Mouse (Mus musculus) adrenal gland, adult 8-10 months (tissue): Measurements from ENCODE around the gene Gm525. TPM values are rescaled to one million over a fixed set of nuclear protein-coding genes. Genes with fewer than 3 reads are reported as not detected.
"Not testable (repeated sequence)": the region's sequence is repeated elsewhere in the genome, so short reads cannot be mapped to it uniquely, and the experiment has no call there.

Experiments used
- DNase-seq: peaks from one replicate; pipeline ENCODE4 v3.0.0; 2022
- total RNA-seq, 4 experiments: library from RNA; stranded (reverse); gene quantifications; 2 replicates each; pipeline ENCODE4 v1.2.4; 2022

Gm525 gene
- not detected for total RNA-seq

DNA sequence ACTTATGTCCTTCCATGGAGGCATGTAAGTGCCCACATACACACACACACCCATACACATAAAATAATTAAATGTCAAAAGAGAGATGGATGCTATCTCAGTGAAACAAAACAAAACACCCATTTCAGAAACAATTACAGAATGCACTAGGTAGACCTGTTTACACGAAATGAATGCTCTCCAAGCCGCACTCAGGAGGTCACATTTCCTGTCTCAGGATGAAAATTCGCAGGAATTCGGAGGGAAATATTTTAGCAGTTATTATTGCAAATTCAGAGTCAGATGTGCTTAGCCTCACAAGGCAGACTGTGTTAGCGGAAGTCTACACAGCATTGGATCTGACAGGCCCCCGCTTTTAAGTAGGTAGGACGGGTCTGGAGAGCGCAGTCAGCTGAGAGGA is at the start of gene Gm525:
Gm525 (plus strand) TSS at position 301 of the 400 bp plus-strand sequence.
- DNase-seq: no peak

- peak; percentile 90 for DNase-seq
Measured at GRCm38 (mm10) chr11:89024181-89024881, 49.3 kb upstream of the Gm525 start.

DNA sequence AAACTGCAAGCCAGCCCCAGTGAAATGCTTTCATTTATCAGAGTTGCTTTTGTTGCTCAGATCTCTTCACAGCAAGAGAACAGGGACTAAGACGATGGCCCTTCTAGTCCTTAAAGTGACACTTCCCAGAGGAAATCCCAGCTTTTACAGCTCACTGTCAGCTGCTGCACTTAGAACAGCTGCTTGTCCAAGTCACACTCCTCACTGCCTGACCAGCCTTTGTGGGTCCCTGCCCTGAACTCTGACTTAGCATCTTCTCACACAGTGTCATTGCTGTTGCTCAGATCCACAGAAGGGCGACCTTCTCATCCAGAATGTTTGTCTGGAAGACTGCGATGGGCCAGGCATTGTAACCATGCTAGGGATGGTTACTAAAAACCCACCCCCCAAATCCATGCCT is 48.0 kb upstream of the Gm525 start:
- no peak for DNase-seq

DNA sequence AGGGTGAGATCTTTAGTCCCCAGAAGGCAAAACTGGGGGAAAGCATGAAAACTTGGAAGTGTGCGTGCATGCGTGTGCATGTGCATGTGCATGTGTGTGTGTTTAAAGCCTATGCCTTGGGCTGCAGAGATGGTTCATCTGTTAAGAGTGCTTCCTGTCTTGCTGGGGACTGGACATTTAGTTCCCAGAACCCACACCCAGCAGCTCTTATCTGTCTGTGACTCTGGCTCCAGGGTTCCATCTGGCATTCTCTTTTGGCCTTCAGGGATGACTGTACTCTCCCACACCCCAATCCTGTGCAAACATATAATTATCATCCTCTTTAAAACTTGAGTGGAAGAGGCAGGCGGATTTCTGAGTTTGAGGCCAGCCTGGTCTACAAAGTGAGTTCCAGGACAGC is 47.5 kb upstream of the Gm525 start:
- DNase-seq: no peak

GRCm38 (mm10) chr11:89027955-89028361 is 45.7 kb upstream of the Gm525 start:
- DNase-seq: no peak

- DNase-seq: no peak
Measured at GRCm38 (mm10) chr11:89028871-89029405, 44.7 kb upstream of the Gm525 start.

DNA sequence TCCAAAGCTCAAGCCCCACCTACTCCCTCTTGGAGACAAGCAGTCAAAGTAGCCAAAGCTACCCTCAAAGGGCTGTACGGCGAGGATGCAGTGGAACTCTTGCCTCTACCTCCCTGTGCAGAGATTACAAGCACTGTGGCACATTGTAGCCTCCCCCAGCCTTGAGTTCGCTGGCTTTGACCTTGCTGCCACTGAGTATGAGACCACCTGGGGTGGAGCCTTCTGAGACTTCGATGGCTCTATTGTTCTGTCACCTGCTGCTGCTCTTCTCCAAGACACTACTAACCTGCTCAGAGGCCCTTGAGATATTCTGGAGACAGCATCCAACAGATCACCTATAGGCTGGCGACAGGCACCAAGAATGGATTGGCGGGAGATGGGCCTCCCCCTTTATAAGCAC is 43.1 kb upstream of the Gm525 start:
- DNase-seq: no peak

GRCm38 (mm10) chr11:89031189-89031588 is 42.5 kb upstream of the Gm525 start:
- no peak for DNase-seq

DNA sequence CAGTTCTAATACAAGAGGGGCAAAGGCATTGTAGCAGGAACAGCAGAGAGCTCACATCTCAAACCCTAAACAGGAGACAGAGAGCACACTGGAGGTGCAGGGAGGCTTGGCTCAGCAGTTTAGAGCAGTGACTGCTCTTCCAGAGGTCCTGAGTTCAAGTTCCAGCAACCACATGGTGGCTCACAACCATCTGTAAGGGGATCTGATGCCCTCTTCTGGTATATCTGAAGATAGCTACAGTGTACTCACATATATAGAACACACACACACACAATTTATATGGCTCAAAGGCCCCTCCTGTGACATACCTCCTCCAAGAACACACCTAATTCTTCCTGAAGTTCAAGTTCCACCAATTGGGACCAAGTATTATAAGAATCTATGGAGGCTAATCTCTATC is 39.0 kb upstream of the Gm525 start:
- DNase-seq: no peak

DNA sequence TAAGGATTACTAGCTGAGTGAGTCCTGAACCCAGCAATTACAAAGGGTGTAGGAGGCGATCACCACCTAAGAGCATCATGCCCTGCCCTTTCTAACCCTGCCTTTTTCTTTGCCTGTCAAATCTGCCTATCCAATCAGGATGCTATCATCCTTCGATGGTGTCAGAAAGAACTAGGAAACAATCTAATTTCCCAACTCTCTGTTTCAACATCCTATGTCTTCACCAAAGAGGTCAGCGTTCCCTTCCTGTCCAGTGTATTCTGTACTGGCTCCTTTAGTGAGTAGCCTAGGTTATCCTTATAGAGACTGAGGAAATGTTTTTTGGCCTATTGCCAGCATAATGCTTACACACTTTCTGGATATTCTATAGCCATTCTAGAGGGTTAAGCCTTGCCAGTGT is 38.1 kb upstream of the Gm525 start:
- no peak for DNase-seq

DNA sequence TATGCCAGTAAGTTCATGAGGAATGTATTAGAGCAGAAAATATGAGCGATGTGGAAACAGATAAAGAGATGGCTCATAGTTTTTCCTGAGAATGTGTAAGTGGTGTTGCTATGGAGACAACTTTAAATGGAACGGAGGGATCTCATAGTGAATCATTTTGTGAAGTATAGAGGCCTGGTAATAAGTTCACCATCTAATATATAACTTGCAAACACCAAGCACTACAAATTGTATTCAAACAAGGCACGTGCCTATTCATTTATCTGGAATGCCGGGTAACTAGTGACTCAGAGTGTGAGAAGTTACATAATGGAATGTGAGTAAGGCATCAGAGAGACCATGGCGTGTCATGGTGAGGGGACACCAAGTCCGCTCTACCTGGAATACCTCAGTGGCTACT is 35.1 kb upstream of the Gm525 start:
- DNase-seq: no peak

- no peak for DNase-seq
Measured at GRCm38 (mm10) chr11:89039325-89039724, 34.3 kb upstream of the Gm525 start.

- DNase-seq: not testable (repeated sequence)
Measured at GRCm38 (mm10) chr11:89041073-89041472, 32.6 kb upstream of the Gm525 start.

DNA sequence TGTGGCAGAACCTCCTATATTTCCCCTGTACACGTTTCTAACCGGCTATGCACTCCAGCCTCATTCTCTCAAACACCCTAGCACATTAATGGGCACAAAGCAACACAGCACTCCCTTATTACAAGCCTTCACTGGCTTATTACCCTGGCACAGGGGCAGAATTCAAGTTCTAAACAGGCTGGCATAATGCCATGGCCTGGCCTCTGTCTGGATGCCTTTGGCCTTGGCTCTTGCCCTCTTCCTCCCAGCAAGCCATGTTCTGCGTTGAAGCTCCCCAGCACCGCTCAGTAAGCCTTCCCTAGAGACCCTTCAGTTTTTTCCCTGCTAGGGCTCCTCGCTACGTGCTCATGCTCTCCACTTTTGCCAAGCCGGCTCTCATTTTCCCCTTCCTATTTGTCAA is 30.6 kb upstream of the Gm525 start:
- DNase-seq: no peak

DNA sequence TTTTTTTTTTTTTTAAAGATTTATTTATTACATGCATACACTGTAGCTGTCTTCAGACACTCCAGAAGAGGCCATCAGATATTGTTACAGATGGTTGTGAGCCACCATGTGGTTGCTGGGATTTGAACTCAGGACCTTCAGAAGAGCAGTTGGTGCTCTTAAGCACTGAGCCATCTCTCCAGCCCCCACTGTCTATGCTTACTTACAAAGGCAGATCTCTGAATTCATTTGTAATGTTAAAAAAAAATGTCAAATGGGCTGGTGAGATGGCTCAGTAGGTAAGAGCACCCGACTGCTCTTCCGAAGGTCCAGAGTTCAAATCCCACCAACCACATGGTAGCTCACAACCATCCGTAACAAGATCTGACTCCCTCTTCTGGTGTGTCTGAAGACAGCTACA is 28.1 kb upstream of the Gm525 start:
- DNase-seq: not testable (repeated sequence)

DNA sequence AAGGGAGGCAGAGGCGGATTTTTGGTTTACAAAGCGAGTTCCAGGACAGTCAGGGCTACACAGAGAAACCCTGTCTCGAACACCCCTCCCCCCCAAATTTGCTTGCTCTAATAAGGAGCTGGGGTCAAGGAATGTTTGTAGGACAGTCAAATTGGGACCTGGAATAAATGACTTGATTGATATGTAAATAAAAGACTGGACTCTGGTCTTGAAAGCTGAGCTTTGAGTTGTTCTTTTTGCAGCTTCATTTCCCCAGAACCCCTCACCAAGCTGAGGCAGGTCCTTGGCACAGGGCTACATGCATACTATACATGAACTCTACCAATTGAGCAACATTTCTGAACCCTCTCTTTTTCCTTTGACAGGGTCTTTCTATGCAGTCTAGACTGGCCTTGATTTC is 27.6 kb upstream of the Gm525 start:
- DNase-seq: no peak

DNA sequence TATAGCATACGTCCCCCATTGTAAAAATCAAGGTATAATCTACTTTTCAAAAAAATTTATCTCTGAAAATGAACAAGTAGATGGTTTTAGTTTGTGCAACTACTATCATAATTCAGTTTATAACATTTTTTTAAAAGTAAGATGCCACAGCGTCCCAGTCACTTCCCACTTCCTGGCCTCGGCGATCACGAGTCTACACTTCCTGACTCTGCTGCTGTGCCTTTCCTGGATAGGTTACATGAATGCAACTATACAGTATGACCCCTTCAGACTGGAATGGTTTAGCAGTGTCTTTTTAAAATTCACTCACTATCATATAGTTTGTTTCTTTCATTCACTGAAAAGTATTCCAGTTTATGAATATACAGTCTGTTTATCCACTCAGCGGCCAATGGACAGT is 21.9 kb upstream of the Gm525 start:
- no peak for DNase-seq

- DNase-seq: no peak
Measured at GRCm38 (mm10) chr11:89055931-89056690, 17.5 kb upstream of the Gm525 start.

GRCm38 (mm10) chr11:89058515-89059270 is 14.9 kb upstream of the Gm525 start:
- DNase-seq: no peak

DNA sequence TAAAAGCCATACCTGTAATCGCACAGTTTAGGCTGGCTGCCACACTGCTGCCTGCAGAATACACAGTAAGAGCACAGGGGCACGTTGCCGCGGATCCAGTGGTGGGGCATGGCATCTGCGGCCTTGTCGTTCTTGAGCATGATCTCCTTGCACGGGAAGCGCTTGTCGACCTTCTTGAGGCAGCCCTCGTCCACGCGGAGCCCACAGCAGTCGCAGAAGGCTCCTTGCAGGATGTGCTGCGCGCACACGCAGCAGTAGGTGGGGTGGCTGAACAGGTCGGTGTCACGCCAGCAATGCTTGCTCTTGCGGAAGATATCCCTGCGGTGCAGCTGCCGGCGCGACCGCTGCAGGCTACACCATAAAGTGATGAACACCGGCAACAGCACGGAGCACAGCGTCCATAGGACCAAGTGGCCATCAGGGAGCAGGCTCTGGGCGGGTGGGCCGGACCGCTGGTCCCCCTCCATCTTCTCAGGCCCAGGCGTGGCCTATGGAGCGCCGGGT is 13.7 kb upstream of the Gm525 start:
- DNase-seq: no peak

DNA sequence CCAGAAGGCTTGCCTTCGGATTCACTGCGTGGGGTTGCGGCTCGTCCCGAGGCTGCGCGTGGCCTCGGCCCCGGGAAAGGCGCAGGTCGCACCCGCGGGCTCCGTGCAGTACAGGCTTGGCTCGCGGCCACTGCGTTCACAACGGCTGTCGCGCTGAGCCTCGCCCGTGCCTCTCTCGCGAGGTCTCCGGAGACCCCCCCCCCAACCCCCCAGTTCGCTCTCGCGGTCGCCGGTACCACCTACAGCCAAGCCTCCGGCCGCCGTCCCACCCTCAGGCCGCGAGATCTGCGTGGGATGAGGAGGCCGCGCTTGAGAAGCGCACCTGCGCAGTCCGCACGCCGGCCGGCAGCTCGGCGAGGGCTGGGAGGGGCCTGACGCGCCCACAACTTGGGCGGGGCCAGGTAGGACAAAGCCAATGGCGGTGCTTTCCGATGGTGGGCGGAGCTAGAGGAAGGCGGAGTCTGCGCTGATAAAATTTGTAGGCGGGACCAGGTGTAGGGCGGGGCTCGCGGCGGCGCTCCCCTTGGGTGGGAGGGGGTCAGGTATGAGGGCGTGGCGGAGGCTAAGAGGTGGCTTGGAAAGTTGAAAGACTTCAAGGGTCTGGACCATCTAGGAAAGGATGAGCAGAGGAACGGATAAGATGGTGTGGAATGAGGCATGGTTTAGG is 13.1 kb upstream of the Gm525 start:
- DNase-seq: peak; percentile 89

DNA sequence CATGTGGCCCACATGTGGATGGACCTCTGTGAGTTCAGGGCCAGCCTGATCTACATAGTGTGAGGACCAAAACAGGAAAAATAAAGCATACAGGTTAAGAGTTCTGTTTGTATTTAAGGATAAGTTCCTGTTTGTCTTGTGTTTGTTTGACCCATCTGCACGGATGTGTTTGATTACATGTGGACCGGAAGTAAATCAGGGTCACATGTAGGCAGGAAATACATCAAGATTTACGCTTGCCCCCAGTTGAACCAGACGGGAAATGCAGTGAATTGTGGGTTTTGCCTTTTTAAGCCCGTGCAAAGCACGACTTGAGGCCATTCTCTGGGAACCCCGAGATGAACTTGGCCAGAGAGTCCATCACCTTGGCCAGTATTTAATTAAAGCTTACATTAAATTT is 12.3 kb upstream of the Gm525 start:
- DNase-seq: no peak
